Mouse (Mus musculus): ENCODE measurements around the gene Icam1.
"Not testable (repeated sequence)": the region's sequence is repeated elsewhere in the genome, so short reads cannot be mapped to it uniquely, and the experiment has no call there.

DNA sequence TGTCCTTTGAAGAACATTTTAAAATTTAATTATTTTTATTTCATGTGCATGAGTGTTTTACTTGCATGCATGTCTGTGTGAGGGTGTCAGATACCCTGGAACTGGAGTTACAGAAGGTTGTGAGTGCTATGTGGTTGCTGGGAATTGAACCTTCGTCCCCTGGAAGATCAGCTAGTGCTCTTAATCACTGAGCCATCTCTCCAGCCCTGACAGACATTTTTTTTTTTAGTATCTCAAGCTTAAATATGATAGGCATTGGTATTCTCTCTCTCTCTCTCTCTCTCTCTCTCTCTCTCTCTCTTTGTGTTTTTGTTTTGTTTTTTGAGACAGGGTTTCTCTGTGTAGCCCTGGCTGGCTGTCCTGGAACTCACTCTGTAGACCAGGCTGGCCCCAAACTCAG, 29.0 kb downstream of the Icam1 start:
- TF ChIP-seq CTCF (IDR thresholded peaks at IDR 0.05; ENCODE audit: control insufficient read depth, insufficient read depth, insufficient read length); CEBPB (IDR thresholded peaks at IDR 0.05; ENCODE audit: low read depth); USF1 (IDR thresholded peaks at IDR 0.05; ENCODE audit: low read depth); MYOG (IDR thresholded peaks at IDR 0.05; ENCODE audit: control insufficient read depth, extremely low read depth, insufficient read length): not testable (repeated sequence)

Measured in C2C12 (cell line).